Mouse (Mus musculus) spleen, postnatal 14 days (tissue): ENCODE data around the gene Fat1.

Experiments
- DNase-seq, 2 experiments: peaks; one replicate each; pipeline ENCODE4 v3.0.0; 2021 to 2022; ENCODE audit warnings: low spot score in 2 of 2

Fat1 gene

DNA sequence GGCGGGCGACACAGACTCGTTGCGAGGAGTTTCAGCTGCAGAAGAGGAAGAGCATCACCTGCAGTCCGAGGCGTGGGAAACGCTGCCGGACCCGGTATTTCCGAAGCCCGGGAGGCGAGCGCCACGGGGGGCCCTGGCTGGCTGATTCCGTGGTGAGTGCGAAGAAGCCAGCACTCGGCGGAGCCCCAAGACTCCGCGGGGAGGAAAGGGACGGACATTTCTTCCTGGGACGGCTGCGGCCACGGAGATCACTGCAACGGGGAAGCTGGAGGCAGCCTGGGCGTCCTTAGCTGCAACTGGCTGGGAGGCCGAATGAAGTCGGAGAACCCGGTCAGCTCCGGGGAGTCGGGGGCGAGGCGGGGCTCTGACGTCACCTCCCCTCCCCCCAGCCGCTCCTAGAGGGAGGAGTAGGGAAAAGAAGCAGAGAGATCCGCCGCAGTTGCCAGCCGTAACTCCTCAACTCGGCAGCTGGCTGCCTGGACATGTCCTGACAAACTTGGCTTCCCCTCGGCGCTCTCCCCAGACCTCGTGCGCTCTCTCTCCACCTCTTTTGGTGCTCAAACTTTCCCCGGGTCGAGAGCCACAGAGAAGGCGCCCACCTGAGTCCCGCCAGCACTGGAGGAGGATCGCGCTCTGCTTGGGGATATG is at the start of gene Fat1:
Gene Fat1 (plus strand): TSS at position 598 of the 648 bp plus-strand sequence.
- no peak for DNase-seq

GRCm38 (mm10) chr8:44894626-44895025 is 40.6 kb upstream of the Fat1 start:
- no peak for DNase-seq

GRCm38 (mm10) chr8:44899575-44899991 is 35.7 kb upstream of the Fat1 start:
- no peak for DNase-seq

DNA sequence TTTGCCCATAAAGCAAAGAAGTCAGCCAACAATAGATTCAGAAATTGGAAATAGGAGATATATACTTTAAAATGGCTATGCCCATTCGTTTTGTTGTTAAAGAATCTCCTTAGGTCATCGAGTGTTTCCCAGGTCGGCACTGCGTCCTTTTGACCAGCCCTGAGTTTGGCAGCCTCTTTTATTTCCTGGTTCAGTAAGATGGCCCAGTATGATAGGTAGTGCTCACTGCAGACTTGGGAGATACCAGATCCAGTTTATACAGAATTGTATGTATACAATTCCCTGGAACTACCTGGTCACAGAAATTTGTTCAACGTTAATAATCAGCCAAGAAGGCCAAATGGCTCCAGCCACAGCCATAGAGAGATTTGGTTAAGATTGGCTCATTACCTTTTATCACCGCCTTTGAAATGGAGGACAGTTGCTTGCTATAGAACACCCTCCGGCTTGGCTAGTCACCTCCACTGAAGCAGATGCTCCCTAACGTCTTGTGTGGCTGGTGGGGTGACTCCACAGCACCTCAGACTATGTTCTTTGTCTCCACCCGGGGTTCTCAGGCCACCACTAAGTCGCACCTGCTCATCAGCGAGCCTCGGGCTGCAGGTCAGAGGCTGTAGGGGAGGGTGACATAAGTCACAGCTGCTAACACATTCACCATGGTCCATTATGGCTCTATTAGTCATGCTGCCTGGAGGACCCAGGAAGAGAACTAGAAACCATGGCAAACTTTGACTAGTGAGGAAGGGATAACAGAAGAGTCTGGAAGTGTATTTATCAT is 23.9 kb upstream of the Fat1 start:
- no peak for DNase-seq

DNA sequence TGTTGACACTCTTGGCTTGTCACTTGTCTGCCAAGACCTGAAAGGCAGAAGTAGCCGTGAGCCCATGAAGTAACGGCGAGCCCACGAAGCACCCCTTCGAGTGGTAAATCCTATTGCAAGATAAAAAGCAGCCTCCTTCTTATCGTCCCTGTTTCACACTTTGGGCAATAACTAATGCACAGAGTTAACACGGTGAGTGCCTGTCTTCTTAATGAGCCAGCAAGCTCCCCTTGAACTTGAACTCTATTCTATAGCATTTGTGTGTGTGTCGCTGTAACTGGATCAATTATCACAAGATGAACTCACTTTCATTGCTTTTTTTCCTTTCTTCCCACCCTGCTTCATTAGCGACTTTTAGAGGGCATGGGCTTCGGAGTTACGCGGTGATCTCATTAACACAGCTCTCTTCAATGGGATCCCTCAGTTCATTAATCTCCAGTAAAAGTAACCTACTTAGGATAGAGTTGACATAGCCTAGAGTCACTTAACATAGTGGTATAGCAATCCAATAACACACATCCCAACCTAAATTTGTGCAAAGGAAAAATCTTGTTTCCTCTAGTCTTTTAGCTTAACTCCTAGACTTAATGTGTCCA is 15.7 kb upstream of the Fat1 start:
- no peak for DNase-seq

DNA sequence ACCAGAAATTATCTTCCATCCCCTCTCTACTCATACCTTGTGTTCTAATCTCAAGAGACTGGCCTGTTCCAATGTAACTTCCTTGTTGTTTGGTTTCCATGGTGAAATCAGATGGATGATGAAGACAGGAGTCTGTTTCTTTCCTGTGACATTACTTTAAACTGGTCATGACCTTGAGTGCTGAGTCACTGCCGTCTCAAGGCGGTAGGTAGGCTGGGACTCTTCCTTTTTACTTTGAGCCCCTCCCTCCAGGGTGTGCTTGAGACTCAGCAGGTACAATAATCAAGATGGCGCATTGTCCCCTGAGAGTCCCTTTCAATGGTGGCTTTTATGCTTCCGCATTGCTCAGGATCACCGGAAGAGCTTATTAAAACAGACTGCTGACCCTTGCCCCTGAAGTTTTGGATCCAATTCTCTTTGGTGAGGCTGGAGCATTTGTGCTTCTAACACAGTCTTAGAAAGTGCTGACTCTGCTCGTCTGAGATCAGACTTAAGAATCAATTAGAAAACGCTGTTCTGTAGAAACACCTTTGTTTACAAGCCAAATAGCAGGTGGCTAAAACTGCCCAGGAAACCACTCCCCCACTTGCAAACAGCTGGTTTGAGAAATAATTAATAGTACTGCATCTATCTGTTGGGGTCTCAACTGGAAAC is 14.7 kb upstream of the Fat1 start:
- no peak for DNase-seq

GRCm38 (mm10) chr8:44924995-44925394 is 10.3 kb upstream of the Fat1 start:
- no peak for DNase-seq

DNA sequence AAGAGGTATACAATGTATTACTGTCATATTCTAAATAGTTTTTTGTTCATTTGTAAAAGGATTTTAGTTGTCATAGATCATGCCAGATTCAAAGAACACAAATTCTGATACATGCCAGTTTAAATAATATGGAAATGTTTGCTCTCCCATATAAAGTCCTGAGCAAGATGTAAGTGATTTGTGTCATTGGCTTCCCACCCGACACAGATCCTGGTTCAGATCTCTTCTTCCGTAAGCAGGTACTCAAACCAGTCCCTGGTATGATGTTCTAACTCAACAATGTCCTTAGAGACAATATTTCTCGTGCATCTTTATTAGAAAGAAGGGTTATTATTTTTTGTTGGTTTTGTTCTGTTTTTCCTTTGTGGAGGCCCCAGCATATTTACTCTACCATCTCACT is 5.2 kb upstream of the Fat1 start:
- no peak for DNase-seq

GRCm38 (mm10) chr8:44932546-44933342 is 2.5 kb upstream of the Fat1 start:
- DNase-seq, result no peak

DNA sequence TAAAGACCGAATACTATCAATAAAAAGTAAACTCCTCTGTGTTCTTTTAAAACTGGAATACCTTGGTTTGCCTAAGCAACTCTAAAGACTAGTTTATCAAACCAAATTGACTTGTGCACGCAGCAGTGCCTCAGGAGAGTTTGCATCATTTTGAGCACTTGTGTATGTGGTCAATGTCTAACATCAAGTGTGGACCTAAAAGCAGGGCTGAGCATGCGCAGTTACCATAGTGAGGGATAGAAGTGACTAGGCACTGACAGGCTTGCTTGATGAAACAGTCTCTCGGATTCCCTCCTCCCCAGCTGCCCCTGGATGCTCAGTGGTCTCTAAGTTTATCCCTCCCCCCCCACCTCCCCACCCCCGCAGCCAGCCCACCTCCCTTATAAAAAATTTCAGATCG is 1.8 kb upstream of the Fat1 start:
- no peak for DNase-seq

DNA sequence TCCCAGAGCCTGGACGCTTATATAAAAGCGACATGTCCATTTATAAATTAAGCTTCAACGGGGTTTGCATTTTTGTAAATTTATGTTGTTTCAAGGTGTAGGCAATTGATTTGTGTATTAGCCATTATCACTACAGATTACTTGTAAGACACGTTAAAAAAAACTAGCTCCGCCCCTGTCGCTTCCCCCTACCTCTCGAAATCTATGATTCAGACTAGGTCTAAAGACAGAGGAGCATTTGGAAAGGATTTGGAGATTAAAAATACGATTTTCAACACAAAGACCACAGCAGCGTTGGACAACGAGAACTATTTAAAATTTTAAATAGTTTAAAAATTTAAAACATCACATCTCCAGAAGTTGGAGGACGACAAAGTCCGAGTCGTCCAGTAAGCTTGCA is 831 bp upstream of the Fat1 start:
- no peak for DNase-seq

DNA sequence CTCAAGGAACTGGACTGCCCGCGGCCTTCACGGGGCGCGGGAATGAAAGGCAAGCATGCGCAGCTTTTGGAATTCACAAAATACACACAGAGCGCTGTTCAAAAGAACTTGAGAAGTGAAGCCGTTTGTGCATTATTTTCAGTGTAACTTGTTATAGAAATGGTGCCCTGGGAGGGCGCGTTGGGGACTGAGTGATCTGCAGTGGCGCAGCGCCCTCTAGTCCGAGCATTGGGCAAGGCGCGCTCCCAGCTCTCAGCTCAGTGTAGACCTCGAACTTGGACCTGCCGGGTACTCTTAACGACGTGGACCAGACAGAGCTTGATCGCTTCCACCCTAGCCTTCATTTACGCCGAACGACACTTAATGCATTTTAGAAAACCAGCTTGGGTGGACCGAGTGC is 494 bp downstream of the Fat1 start:
- no peak for DNase-seq

- DNase-seq, result no peak
These were observed 1.3 kb downstream of the Fat1 start for GRCm38 (mm10) chr8:44936481-44936961.

DNA sequence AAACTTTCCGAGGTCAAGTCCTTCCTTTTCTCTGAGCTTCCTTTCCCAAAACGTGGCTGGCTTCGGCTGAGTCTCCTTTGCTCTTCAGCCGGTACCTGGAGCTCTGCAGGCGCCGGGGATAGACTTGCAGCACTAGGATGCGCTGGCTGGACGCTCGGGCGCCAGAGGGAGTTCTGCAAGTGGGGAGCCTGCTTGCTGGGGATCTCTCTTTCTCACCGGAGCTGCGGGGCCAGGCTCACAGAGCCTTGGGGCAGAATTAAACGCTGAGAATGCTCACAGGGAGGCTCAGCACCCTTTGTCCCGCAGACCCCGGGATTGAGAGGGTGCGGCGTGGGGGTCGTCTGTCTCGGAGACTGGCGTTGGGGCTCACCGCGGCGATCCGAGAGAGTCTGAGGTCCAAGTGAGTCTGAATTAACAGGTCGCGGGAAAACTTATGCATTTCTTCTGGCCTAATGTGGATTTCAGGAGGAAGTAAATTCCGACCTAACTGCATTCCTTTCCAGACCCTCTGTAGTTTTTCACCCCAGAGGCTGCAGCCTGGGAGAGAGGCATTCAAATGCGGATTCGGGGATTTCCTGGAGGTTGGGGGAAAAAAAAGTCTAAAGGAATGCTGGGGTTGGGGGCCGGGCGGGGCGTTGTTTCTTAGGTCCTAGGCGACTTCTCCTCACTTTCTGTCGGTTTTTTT is 2.0 kb downstream of the Fat1 start:
- no peak for DNase-seq

DNA sequence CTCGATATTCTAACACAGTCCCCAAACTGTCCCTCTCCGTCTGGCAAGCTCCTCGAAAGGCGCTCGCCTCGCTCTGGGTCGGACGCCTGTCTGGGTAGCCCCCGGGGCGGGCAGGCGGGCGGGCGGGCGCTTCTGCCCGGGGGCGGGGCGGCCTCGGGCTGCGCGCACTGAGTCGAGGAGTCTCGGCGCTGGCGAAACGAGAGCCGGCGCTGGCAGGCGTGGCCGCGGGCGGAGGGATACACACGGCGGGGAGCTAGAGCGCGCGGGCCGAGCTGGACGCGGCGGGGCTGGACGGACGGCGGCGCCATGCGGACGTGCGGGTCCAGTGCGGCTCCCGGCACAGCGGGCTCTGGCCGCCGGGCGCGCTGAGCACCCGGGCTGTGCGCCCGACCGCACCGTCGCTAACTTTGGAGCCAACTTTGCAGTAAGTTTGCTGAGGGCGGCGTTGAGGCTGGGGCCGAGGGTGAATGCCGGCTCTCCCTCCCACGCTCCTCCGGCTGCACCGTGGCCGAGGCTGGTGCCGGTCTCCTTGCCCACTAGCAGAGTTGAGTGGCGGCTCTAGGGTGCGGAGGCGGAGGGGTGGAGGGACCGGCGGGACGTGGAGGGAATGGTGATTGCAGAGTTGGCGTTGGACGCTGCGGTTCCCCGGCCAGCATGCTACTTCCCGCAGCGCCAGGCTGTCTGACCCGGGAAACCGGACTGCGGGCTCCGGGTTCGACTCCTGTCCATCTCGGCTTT is 2.8 kb downstream of the Fat1 start:
- peak in 1 of 2 experiments; percentile 25 for DNase-seq

DNA sequence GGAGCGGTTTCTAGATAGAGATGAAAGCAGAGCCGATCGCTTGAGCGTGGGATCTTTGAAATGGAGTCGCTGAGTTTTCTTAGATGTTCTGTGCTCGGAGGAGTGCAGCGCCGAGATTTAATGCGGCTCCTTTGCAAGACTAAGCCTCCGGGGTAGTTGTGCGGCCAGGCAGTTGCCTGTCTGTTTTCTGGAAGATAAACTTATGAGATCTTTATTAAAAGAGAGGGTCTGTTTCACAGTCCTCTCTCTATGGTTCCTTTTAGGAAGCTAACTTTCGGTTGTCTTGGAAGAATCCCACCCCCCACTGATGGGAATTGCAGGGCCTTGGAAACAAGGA is 3.4 kb downstream of the Fat1 start:
- DNase-seq, result no peak

DNA sequence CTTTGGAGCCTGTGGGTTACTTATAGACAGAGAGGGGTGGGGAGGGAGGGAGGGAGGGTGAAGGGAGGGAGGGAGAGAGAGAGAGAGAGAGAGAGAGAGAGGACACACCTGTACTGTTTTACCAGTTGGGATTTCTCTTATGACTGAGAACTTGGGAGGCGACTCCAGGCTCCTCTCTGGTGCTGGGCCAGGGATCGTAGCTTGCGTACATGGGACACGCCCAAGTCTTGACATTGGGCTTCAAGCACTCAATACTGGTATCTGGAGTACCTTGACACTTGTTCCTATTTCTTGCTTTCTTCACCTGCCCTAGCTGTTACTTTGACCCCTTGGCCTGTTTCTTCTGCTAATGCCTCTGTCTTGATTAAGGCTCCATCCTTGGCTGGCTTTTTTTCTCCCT is 10.3 kb downstream of the Fat1 start:
- DNase-seq, result no peak

GRCm38 (mm10) chr8:44948597-44948996 is 13.3 kb downstream of the Fat1 start:
- DNase-seq, result no peak

DNA sequence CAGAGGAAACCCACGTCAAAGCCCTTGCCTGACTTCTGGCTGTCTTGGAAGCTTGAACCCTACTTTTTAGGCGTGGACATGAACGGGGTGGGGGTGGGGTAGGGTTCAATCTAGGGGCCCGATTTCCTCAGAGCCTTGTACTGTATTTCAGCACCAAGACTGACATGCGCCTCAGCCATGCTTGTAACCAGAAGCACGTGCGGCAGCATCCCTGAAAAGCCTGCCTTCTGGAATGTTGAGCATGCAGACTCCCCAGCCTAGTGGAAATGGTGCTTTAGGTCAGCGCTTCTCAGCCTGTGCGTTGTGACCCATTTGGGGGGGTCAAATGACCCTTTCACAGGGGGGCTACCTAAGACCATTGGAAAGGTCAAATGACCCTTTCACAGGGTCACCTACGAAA is 25.2 kb downstream of the Fat1 start:
- no peak for DNase-seq

GRCm38 (mm10) chr8:44960906-44961305 is 25.7 kb downstream of the Fat1 start:
- DNase-seq, result no peak
